Mouse (Mus musculus) yolk sac, embryonic 10.5 days (tissue): ENCODE data around the gene Dpysl5.

Experiments used
- DNase-seq: peaks from one replicate; pipeline ENCODE4 v3.0.0-alpha.2; 2017; ENCODE audit warnings: low spot score

The Dpysl5 gene

DNA sequence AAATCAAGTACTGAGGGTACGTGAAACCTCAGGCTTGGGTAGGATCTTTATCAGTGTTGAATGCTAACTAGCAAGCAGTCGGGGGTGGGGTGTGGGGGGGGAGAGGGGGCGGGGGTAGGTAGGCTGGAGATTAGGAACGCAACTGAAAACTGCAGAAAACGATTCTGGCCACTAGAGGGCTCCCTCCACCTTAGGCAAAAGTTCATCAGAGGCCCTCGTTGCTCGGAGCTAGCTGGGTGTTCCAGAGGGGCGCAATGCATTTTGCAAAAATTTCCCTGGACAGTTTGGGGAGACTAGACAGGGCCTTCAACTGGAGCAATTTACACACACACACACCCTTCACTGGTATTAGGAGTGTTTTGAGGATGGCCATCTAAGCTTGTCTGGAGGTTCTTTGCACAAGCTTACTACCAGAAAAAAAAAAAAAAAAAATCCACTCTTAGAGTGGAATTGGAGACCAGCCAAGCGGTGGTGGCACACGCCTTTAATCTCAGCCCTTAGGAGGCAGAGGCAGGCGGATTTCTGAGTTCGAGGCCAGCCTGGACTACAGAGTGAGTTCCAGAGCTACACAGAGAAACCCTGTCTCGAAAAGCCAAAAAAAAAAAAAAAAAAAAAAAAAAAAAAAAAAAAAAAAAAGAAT, 1.5 kb upstream of the Dpysl5 start:
- DNase-seq, result peak; percentile 67

DNA sequence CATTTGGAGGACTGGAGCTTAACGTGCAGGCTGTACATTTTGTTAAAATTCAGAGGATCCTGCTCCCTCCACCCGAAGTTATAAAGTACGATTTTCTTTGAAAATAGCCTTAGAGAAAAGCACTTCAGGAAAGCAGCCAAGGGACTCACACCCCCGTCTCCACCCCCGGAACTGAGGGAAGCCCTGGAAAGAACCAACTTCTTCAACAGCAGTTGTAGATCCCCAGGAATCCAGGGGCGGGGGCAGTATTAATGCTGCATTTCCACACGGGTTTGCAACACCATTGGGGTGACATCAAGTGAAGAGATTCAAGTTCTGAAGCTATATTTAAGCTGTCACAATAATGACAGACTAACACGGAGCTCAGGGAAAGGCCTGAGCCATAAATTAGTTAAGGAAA, 878 bp upstream of the Dpysl5 start:
- DNase-seq, result no peak

DNA sequence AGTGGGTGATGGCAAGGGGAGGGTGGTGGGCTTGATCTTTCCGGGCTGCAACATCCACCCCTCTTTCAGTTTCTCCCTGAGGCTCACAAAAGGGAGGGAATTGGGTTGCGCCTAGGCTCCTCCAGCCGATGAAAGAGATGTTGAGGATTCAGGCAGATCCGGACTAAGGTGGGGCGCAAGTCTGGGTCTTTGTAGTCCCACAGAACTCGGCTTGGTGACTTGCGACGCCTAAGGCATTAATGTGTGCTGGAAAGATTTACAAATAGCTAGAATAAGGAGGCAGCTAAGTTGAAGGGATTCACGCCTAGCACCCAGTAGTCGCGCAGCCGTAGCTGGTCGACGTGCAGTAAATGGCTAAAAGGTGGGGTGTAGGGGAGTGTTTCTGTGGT, 632 bp downstream of the Dpysl5 start:
- DNase-seq, result no peak

DNA sequence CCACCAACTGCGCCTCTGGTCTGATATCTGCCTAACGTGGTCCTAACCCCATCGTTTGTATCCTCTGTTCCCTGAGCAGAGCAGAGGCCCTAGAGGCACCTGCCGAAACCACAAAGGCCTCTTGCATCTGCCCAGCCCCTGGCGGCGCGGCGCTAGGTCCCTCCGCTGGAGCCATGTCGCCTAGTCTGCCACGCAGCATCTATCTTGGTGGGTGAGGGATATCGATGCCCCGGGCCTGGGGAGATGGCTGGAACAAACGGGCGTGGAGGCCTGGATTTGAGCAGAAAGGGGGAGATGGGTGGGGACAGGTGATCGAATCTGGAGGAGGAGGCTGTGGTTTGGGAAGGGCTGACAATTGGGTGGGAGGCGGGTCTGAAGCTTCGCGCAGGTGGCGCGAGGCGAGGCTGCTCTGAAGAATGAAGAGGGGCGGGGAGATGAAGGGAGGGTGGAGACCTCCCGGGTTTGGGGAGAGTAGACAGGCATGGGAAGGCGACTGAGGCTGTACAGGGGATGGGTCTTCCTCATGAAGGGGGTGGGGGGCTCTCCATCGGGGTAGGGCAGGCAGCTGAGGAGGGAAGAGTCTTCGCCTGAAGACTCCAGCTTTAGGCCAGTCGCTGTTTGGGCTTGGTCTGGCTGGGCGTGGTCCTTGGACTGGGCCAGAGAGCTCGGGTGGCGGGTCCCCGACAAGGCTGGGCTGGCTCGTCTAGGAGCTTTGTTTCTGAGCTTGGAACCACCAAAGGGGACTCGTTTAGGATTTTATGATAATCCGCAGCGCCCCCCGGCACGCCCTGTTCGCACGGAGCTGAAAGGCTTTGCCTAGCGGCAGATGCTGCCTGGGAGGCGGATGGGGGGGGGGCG, 1.3 kb downstream of the Dpysl5 start:
- peak; percentile 13 for DNase-seq

DNA sequence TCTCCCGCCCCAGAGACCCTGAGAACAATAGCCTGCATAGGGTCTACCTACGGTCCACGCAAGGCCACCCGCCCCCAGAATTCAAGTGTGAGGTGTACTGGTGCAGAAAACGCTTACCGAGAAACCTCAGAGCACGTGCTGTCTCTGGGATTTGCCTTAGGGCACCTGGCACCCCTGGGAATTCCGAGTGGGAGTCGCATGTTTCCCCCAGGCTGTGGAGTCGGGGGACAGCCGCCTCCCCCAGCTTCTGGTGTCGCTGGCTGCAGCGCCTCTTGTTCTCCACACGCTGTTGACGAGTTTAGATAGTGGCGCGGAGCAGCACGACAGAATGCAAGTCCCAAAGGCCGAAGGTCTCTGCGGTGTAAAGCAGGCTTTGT, 1.9 kb downstream of the Dpysl5 start:
- peak; percentile 7 for DNase-seq

DNA sequence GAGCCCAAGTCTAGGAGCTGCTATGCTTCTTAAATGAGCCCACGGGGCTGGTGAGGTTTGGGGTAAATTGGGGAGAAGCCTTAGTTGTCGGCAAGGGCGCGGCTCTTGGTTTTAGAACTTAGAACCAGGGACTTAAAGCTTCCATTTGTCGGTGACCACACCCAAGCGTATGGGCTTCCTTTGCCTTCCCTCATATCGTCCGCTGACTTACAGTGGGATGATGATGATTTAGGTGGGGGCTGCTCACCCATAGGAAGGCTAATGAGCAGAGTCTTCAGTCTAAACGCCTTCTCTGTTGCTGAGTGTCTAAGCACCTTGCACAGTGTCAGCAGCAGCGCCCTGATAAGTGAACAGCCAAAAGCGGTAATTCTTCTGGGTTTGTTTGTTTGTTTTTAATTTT, 2.3 kb downstream of the Dpysl5 start:
- no peak for DNase-seq

DNA sequence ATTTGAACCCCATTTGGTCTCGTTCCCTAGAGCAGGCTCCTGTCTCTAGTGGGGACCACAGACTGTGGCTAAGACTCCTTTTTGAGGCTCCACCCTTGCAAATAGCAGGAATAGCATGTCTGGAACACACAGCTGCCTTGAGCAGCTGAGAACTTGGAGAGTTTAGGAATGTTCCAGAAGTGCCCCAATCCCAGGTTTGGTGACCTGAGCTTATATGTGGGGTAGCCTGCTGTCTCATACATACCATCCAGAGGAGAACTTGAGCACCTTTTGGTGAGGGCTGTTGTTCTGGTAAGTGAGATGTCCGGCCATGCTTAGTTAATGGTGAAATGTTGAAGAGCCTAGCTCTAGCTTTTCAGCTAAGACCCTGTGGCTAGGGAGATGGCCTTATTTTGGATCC, 4.9 kb downstream of the Dpysl5 start:
- DNase-seq, result no peak

DNA sequence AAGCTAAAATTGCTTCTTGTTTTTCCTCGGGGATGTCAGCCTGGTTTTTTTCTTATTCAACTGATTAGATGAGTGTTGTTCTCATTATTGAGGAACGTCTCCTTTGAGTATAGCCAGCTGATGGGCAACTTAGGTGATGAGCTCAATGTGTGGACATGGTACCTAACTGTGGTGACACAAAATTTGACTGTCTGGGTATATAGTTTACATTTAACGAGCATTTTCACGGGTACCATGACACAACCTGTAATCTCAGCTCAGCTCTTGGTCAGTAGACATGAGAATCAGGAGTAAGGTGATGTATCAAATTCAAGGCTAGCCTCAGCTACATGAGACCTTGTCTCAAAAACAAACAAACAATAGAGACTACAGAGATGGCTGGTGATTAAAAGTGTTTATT, 6.1 kb downstream of the Dpysl5 start:
- DNase-seq, result no peak

DNA sequence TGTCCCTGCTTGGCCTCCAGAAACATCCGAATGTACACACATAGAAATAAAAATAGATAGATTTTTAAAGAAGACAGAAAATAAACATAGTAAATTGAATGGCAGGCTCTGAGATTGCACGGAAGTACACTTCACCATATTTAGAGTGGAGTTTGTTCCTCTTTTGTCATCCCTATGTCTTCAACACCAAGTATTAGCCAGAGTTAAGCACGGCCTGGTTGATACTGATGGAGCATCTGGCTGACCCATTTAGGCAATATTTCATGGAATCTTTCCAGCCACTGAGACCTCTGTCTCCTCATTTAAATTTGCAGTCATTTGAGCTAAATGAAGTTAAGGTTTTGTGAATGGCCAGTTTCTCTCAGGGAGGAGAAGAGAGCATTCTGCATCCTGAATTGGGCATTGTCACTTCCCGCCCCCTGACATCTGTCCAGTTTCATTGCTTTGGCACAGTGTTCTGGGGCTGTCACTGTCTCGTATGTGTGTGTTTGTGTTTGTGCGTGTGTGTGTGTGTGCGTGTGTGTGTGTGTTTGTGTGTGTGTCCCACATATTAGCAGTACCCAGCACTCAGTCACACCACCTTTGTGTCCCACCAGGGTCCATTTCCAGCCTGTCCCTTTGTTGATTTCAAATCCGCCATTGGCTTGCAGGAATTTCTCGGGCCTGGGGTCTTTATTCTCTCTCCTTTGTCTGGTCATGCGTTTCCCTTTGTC, 6.8 kb downstream of the Dpysl5 start:
- DNase-seq, result no peak

DNA sequence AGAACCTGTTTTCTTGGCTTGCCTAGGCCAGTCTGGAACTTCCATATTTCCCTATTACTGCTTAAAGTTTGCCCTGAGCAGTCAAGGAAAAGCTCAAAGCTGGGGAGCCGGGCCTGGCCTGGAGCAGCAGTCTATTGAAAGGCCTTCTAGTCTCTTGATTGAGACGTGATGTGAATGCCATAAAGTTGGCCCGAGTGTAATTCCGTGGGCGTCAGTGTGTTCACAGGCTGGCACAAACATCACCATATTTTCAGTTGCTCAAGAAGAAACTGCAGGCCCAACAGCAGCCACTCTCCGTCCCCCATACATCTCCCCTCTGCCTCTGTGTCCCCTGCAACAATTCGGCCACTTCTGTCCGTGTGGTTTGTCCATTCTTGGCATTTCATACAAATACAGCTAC, 10.6 kb downstream of the Dpysl5 start:
- no peak for DNase-seq

DNA sequence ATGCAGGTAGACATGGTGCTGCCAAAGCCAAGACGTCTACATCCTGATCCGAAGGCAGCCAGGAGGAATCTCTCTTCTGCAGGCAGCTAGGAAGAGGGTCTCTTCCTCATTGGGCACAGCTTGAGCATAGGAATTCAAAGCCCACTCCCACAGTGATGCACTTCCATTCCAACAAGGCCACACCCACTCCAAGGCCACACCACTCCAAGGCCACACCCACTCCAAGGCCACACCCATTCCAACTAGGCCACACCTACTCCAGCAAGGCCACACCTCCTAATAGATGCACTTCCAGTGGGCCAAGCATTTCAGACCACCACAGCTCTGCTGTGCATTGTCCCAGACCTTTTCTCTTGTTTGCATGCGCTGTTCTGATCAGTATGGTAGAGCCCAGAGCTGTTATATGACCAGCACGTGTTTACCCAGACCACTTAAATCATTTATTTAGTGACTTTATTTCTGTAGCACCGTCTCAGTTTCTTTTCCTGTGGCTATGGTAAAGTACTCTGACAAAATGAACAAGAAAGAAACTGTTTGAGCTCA, 14.9 kb downstream of the Dpysl5 start:
- no peak for DNase-seq

DNA sequence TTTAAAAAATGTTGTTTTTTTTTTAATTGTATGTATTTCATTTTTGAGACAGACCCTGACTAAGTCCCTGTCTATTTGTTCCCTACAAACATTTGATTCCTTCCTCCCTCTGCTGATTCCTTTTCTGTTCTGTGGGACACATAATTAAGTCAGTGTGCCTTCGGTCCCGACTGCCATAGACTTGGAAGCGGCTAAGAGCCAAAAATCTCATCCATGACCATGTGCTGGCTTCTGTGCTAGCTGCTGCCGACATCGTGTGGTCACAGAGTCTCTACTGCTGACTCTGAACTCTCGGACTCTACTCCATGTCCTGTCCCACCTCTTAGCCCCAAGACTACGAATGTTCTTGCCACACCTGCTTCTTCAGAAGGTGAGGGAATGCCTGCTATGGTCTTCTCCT, 21.1 kb downstream of the Dpysl5 start:
- DNase-seq, result no peak

DNA sequence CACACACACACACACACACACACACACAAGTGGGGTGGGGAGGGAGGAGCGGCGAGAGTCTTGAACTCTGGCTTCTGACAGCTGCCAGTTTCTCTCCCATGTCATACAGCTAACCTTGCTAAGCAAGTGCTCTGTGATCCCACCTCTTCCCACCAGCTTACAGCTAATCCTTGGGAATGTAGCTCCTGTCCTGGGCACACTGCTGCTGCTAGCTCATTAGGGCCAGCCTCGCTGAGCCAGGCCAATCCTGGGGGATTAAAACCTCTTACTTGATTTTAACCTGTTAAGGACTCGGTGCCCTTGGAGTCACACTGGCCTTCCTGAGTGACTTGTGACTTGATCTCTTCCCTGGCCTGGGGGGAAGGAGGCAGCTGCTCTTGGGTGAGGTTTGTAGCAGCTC, 23.3 kb downstream of the Dpysl5 start:
- no peak for DNase-seq

DNA sequence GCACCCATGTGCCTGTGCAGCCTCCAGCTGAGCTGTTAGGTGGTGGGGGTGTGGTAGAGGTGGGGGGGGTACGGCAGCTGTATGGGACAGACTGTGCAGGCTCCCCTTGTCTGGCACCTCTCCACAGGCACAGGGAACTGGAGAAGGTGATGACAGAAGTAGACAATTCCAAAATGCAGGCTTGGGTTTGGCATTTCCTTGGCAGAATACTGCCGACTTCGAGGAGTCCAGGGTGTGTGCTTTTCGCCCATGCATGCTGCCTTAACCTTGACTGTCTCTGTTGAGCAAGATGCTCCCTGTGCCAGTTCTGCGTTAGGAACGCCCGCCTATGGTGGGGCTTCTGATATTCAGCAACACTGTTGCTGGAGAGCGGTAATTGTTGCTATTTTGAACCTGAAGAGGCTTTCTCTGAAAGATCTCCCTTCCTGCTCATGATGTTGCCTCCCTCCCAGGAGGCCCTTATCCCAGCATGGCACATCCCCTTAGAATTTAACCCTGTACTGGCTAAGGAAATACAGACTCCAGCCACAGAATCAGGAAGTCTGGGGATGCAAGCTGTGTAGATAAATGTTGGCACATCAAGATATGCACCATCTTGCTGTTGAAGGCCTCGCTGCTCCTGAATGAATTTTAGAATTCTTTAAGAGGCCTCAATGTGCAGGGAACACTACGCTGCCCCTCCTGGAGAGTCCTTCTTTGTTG, 26.9 kb downstream of the Dpysl5 start:
- no peak for DNase-seq

DNA sequence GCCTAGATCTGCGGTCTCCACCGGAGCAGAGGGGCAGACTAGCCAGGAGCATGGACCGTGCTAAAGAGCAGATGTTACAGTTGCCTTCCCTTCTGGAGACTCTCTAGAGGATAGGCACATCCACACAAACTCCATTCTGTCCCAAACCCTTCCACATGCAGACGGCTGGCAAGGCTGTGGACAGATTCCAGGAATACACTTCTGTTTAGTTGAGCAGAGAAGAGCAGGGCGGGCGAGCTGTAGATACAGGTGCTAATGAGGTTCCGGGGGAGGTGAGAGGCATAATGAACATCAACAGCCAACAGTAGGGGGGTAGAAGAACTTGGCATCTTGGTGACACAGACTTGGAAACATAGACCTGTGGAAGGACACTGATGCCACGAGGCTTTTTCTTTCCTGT, 28.2 kb downstream of the Dpysl5 start:
- DNase-seq, result no peak

DNA sequence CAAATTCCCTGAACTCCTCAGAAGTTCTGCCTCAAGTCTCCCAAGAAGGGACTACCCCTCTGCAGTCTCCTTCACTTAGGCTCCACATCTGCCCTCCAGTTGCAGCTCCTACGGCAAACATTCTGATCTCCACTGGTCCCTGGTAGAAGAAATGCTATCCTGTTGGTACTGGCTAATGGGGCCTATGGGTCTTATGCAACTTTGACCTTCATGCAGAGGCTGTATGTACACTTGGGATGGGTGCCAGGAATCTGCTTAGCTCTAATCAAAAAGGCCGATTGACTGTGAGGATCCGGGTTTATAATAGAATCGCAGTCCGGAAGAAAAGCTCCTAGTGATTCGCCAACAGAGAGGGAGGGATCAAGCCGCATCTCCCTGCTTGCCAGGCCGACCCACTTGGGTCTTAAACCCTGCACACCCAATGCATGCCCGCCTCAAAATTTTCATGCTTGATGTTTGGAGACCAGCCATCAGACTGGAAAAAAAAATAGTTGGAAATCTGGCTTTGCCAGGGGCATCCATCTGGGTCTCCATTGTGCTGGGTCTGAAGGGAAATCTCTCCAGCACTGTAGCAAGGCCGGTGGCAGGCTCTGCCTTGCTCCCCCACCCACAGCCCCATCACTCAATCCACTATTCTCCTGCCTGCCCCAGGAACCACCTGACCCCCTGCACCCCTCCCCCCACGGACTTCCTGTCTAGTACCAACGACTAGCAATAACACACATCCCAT, 38.4 kb downstream of the Dpysl5 start:
- DNase-seq, result no peak

DNA sequence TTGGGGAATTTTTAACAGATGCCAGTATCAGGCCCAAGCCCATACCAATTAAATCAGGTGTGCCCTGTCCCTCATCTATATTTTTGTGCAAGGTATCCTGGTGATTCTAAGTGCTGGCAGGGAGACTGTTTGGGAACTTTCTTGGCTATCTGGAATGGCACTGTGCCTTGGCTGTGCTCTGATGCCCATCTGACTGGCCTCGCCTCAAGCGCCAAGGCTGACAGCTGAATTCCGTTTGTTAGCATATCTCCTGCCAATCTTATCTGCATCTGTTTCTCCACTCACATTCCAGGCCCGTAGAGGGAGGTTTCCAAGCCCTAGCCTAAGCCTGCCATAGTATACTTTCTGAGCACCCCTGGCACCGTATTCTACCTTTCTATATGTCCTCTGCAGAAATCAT, 39.7 kb downstream of the Dpysl5 start:
- no peak for DNase-seq

DNA sequence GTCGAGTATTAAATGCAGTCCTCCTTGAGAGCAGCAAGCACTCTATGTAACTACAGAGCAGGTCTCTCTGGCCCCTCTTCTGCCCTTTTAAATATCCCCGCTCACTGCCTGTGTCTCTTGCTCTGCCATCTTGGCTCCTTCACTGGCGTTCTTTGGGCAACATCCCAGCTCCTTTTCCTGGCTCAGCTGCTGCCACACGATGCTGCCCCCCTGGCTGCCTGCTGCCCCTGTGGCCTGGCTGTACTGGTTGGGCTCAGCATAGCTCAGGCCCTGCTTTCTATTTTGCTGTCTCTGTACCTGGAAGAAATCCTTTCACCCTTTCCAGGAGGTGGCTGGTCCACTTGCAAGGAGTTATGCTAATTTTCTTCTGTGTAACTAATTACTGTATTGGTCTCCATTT, 41.8 kb downstream of the Dpysl5 start:
- no peak for DNase-seq

DNA sequence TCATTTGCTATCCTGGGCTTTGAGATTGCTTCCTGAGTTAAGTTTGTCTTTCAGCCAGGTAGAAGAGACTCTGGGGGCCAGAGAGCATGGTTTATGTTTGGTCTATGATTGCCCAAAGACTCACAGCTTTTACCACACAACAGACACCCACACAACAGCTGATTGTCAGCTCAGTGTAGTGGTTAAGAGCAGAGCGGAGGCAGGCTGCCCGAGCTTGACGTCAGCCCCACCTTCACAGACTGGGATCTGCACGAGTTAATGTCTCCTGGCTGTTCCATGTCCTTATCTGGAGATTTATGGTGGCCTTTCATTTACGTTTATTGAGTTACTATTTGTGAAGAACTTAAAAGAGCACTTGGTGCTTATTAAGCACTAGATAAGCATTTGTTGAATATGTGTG, 43.9 kb downstream of the Dpysl5 start:
- no peak for DNase-seq

DNA sequence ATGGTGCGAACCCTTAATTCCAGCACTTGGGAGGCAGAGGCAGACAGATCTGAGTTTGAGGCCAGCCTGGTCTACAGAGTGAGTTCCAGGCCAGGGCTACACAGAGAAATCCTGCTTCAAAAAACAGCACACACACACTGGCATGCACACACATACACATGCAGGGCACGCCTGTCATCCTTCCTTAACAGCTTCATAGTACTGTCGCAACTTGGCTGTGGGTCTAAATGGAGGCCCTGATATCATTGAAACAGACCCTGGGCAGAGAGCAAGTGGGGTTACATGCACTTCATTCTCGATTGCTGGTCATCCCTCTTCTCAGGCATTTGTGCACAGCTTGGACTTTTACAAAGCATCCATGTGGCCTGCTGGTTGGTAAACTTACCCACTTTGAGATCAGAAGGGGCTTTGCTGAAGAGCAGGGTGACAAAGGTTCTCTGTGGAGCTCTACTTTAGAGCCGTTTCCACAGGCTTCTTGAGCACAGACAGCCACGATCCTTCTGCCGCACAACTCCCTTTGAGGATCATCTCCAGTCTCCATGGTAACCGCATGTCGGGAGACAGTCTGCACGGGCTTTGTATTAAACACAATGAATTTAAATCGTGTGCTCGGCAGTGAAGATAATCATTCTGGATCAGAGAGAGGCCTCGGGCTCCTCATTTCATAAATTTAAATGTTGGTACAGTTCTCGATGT, 51.6 kb downstream of the Dpysl5 start:
- no peak for DNase-seq

DNA sequence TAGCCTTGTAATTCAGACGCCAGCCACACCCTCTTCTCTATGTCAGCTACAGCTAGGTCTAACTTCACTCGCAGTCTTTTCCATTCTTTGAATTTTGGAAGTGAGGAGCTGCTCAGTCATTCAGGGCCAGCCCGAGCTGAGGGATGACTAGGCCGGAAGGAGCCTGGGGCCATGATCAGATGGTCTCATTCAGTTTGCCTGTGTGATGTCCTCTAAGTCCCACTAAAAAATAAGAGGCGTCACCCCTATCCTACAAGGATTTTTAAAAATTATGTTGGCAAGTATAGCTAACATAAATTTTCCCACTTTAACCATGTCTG, 52.1 kb downstream of the Dpysl5 start:
- DNase-seq, result no peak
